Mouse (Mus musculus) intestine, embryonic 16.5 days (tissue): ENCODE results near the gene Prtg. TPM values are rescaled to one million over a fixed set of nuclear protein-coding genes. Genes with fewer than 3 reads are reported as not detected.
A peak's percentile ranks its signal among the peaks of the same experiment; 100 is the strongest.

ENCODE experiments used
- ATAC-seq: fragments of 200-750 bp; cut with Nextera tagmentation; 2 replicates; pipeline ENCODE4 v1.8.0; 2017; ENCODE audit warnings: moderate TSS enrichment, moderate library complexity
- H3K27ac ChIP-seq: fragments of 300-500 bp; sonication (generic); 2 replicates; pipeline ENCODE4 v1.5.1; 2014; ENCODE audit warnings: mild to moderate bottlenecking, low read length
- H3K27me3 ChIP-seq: fragments of 300-500 bp; sonication (generic); replicated peaks from 2 replicates; pipeline ENCODE4 v1.6.1; 2014; ENCODE audit warnings: low read length, control low read depth, mixed read lengths; ENCODE audit not compliant: control insufficient read depth, insufficient read depth
- H3K36me3 ChIP-seq: fragments of 300-500 bp; sonication (generic); 2 replicates; pipeline ENCODE4 v1.6.1; 2014; ENCODE audit warnings: low read length, control low read depth; ENCODE audit not compliant: control insufficient read depth, insufficient read depth
- H3K4me1 ChIP-seq: fragments of 300-500 bp; sonication (generic); 2 replicates; pipeline ENCODE4 v1.6.1; 2014; ENCODE audit warnings: low read length, control low read depth, mixed read lengths; ENCODE audit not compliant: control insufficient read depth, insufficient read depth
- H3K4me2 ChIP-seq: fragments of 300-500 bp; sonication (generic); 2 replicates; pipeline ENCODE4 v1.6.1; 2014; ENCODE audit warnings: low read depth, low read length, control low read depth
- H3K4me3 ChIP-seq: fragments of 300-500 bp; sonication (generic); 2 replicates; pipeline ENCODE4 v1.5.1; 2014; ENCODE audit warnings: mild to moderate bottlenecking, low read length
- H3K9ac ChIP-seq: fragments of 300-500 bp; sonication (generic); 2 replicates; pipeline ENCODE4 v1.6.1; 2014; ENCODE audit warnings: low read depth, low read length
- H3K9me3 ChIP-seq: fragments of 300-500 bp; sonication (generic); 2 replicates; pipeline ENCODE4 v1.6.1; 2016; ENCODE audit warnings: low read length, control low read depth; ENCODE audit not compliant: control insufficient read depth
- WGBS: fragments of 180-500 bp; shearing (Covaris S2); extraction: QIAGEN DNeasy Blood & Tissue Kit; methylation state at CpG from one replicate; pipeline ENCODE4 v1.1.7; 2014; 5-methylcytosine and 5-hydroxymethylcytosine counted together
- polyA plus RNA-seq: library from polyadenylated mRNA; unstranded; fragments of >200 nt; fragmentation: Nextera tagmentation; extraction: Ambion mirVana; gene quantifications from 2 replicates; pipeline ENCODE4 v1.2.1, GENCODE M21; 2015

Gene Prtg
- polyA plus RNA-seq, 1 experiment from 2014 or later = 0.32 TPM

GRCm38 (mm10) chr9:72906693-72907103 lies 100.0 kb downstream of the Prtg start:
- WGBS = 83% methylated on average over 6 of the region's 6 CpGs
- H3K4me2 ChIP-seq = no peak overlapping the region
- no peaks in the 10 kb centered on the region for H3K27me3 ChIP-seq
- H3K9me3 ChIP-seq = no peaks in the 10 kb centered on the region
- no peak overlapping the region for H3K27ac ChIP-seq
- H3K9ac ChIP-seq = no peak overlapping the region
- no peak for ATAC-seq
- H3K4me1 ChIP-seq = no peaks in the 10 kb centered on the region
- no peaks in the 10 kb centered on the region for H3K36me3 ChIP-seq
- no peak overlapping the region for H3K4me3 ChIP-seq

- Histone ChIP-seq H3K4me3 (no peak overlapping the region), H3K9ac (no peak overlapping the region), H3K4me1 (no peaks in the 10 kb centered on the region), H3K9me3 (no peaks in the 10 kb centered on the region), H3K27me3 (no peaks in the 10 kb centered on the region), H3K27ac (no peak overlapping the region), H3K4me2 (no peak overlapping the region), H3K36me3 (no peaks in the 10 kb centered on the region)
- ATAC-seq = no peak
- 93% methylated on average over 2 of the region's 2 CpGs for WGBS
Measured at GRCm38 (mm10) chr9:72911381-72911780, 104.7 kb downstream of the Prtg start.

GRCm38 (mm10) chr9:72913551-72913950 lies 106.9 kb downstream of the Prtg start:
- no peaks in the 10 kb centered on the region for H3K27me3 ChIP-seq
- H3K4me3 ChIP-seq = no peak overlapping the region
- H3K9ac ChIP-seq = no peak overlapping the region
- no peak overlapping the region for H3K27ac ChIP-seq
- ATAC-seq = no peak
- H3K4me1 ChIP-seq = no peaks in the 10 kb centered on the region
- 68% methylated on average over 6 of the region's 6 CpGs for WGBS
- no peaks in the 10 kb centered on the region for H3K9me3 ChIP-seq
- no peaks in the 10 kb centered on the region for H3K36me3 ChIP-seq
- no peak overlapping the region for H3K4me2 ChIP-seq

GRCm38 (mm10) chr9:72915728-72916127 lies 109.1 kb downstream of the Prtg start:
- Histone ChIP-seq H3K36me3 (no peaks in the 10 kb centered on the region), H3K27ac (no peak overlapping the region), H3K27me3 (no peaks in the 10 kb centered on the region), H3K9ac (no peak overlapping the region), H3K4me2 (no peak overlapping the region), H3K4me1 (no peaks in the 10 kb centered on the region), H3K9me3 (no peaks in the 10 kb centered on the region), H3K4me3 (no peak overlapping the region)
- no peak for ATAC-seq
- 68% methylated on average over 7 of the region's 7 CpGs for WGBS

GRCm38 (mm10) chr9:72923068-72923467 lies 116.4 kb downstream of the Prtg start:
- H3K27me3 ChIP-seq = peaks cover 5% of the 10 kb centered on the region; the same call in 1 of the 2 replicates
- no peak overlapping the region for H3K4me3 ChIP-seq
- ATAC-seq = no peak
- no peak overlapping the region for H3K4me2 ChIP-seq
- no peak overlapping the region for H3K9ac ChIP-seq
- no peak overlapping the region for H3K27ac ChIP-seq
- WGBS = 85% methylated on average over 3 of the region's 3 CpGs
- H3K4me1 ChIP-seq = peaks cover 9% of the 10 kb centered on the region; the same call in 1 of the 2 replicates
- H3K9me3 ChIP-seq = no peaks in the 10 kb centered on the region
- no peaks in the 10 kb centered on the region for H3K36me3 ChIP-seq

- Histone ChIP-seq H3K27ac (peak within 1 kb of the TSS; percentile 80), H3K4me2 (peak within 1 kb of the TSS; percentile 92), H3K27me3 (peaks cover 5% of the 10 kb centered on the region; the same call in 1 of the 2 replicates), H3K4me3 (peak within 1 kb of the TSS; percentile 75), H3K36me3 (no peaks in the 10 kb centered on the region), H3K9ac (peak within 1 kb of the TSS; percentile 85), H3K4me1 (peaks cover 9% of the 10 kb centered on the region; the same call in 1 of the 2 replicates), H3K9me3 (no peaks in the 10 kb centered on the region)
- ATAC-seq = peak; percentile 89
- under 1% methylated on average over 92 of the region's 108 CpGs for WGBS
Measured at GRCm38 (mm10) chr9:72925021-72925934, 118.6 kb downstream of the Prtg start, which contains the start of gene Pygo1. Gene Pygo1 (plus strand): TSS chr9:72925645.

GRCm38 (mm10) chr9:72925935-72926258 lies 119.2 kb downstream of the Prtg start:
- Histone ChIP-seq H3K4me2 (peak overlapping the region; percentile 92), H3K36me3 (no peaks in the 10 kb centered on the region), H3K9ac (peak overlapping the region; percentile 85), H3K27ac (peak overlapping the region; percentile 80), H3K4me3 (peak overlapping the region; percentile 75), H3K4me1 (peaks cover 9% of the 10 kb centered on the region; the same call in 1 of the 2 replicates), H3K27me3 (peaks cover 5% of the 10 kb centered on the region; the same call in 1 of the 2 replicates), H3K9me3 (no peaks in the 10 kb centered on the region)
- peak; percentile 55; the same call in 1 of the 2 replicates for ATAC-seq
- WGBS = 2% methylated on average over 20 of the region's 20 CpGs

GRCm38 (mm10) chr9:72931166-72931790 lies 124.6 kb downstream of the Prtg start:
- Histone ChIP-seq H3K9me3 (no peaks in the 10 kb centered on the region), H3K27ac (no peak overlapping the region), H3K4me2 (no peak overlapping the region), H3K4me3 (no peak overlapping the region), H3K36me3 (no peaks in the 10 kb centered on the region), H3K4me1 (0 out of 2 replicates have a peak, but pooled peaks cover 4% of the 10 kb centered on the region), H3K27me3 (no peaks in the 10 kb centered on the region; the same call in 1 of the 2 replicates), H3K9ac (no peak overlapping the region)
- no peak for ATAC-seq
- WGBS = 85% methylated on average over 13 of the region's 13 CpGs

GRCm38 (mm10) chr9:72935309-72935708 lies 128.6 kb downstream of the Prtg start:
- Histone ChIP-seq H3K27me3 (no peaks in the 10 kb centered on the region), H3K4me3 (no peak overlapping the region), H3K9ac (no peak overlapping the region), H3K4me2 (no peak overlapping the region), H3K27ac (no peak overlapping the region), H3K36me3 (no peaks in the 10 kb centered on the region), H3K4me1 (no peaks in the 10 kb centered on the region), H3K9me3 (no peaks in the 10 kb centered on the region)
- ATAC-seq = no peak
- WGBS = 82% methylated on average over 4 of the region's 4 CpGs
